Mouse (Mus musculus) gastrocnemius, adult 8-10 months (tissue): ENCODE data around the gene Iqschfp. TPM values are rescaled to one million over a fixed set of nuclear protein-coding genes. Genes with fewer than 3 reads are reported as not detected.

Experiments
- DNase-seq, 2 experiments: peaks; one replicate each; pipeline ENCODE4 v3.0.0; 2022; ENCODE audit warnings: low spot score in 2 of 2
- total RNA-seq, 4 experiments: library from RNA; stranded (reverse); gene quantifications; 2 replicates each; pipeline ENCODE4 v1.2.4; 2022

Gene Iqschfp
- total RNA-seq, 4 experiments from 2014 or later: not detected

DNA sequence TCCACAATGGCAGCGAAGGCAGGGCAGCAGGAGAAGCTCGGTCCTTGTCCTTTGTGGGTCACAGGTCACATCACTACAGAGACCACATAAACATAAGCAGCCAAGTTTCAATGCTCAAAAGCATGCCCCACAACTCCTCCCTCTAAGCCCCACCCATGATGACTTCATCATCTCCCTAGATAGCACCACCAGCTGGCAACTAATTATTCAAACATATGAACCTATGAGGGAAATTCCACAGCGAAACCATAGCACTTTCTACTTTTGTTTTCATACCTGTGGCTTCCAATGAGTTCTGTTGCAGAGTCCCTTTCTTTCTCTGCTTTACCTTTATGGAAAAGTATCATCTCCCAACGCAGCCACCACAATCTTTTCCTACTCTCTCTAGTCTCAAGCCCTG is 443.5 kb downstream of the Iqschfp start:
- no peak for DNase-seq

DNA sequence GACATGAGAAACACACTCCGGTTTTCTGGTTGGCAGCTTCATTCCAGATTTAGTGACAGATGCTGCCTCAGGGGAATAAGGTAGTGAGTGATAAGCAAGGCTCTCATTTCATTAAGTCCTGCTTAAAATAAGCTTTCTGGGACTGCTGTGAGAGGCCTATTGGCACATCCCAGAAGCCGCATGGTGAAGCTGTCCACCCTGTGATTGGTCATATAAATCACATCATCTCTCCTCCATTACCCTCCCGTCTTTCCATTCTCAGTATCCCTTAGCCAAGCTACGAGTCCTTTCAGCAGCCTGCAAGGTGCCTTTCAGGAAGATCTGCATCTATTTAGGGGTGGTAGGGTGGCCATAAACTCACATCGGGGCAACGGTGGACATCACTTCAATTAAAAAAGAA is 458.6 kb downstream of the Iqschfp start:
- no peak for DNase-seq

DNA sequence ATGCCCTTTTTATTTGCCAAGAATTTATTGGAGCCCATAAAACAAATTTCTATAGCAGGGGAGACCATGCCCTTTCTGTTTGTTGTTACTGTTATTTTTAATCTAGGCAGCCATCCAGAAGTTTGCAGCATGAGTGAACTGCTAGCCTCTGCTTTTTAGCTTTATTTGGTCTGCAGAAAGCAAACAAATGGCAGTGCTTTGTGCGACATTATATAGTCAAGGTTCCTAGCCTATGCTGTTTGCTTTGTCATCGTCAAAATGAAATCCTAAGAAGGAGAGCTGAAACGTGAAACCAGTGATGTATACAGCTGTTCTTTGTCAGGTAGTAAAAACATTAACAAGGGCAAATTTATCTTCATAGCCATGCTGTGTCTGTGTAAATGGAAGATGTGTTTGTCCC is 459.4 kb downstream of the Iqschfp start:
- no peak for DNase-seq

DNA sequence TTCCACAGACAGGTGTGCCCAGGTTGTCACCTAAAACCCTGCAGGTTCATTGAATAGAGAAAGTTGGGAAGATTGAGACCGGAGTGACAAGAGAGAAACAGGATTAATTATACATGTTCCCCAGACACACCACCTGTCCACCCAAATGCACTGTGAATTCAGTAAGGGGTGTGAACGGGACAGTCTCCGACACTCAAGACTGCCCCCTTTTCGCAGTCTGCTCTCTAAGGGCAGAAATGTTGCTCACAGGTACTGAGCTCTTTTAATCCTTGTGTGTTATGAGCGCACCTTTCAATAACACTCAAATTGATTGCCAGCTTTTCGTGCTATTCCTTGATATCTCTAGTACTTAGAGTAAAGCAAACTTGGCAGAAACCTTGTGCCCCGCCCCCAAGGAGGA is 460.9 kb downstream of the Iqschfp start:
- no peak for DNase-seq

DNA sequence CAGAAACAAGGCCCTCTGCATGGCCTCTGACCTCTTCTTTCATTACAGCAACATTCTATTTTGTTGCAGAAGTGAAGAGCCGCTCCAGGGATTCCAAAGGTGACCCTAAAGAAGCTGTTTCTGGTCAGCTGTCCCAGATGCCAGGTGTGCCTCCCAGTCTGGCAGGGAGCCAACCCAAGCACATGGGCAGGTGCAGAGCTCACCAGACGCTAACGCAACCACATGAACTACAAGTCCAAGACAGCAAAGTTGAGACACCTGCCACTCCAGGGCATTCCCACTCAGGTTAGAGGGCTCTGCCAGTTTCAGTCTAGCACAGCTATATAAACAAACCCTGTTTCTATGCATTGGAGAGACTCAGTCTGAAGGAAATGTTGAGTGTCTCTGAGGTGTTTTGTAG is 461.5 kb downstream of the Iqschfp start:
- no peak for DNase-seq

DNA sequence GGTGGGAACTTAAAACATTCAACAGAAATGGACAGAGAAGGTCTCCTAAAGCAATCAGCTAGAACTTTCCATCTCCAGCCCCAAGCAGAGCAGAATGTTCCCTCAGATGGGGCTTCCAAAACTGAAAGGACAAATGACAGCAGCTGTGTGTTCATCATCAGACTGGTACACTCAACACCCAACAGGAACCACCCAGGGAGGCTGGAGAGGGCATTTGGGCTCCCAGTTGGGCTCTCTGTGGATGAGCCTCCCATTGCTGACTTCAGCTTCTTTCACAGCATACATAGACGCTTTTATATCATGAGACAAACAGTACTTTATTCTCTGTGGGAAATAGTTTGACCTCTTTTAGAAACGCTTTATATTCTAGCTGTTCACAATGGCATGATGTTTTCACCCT is 464.5 kb downstream of the Iqschfp start:
- no peak for DNase-seq

DNA sequence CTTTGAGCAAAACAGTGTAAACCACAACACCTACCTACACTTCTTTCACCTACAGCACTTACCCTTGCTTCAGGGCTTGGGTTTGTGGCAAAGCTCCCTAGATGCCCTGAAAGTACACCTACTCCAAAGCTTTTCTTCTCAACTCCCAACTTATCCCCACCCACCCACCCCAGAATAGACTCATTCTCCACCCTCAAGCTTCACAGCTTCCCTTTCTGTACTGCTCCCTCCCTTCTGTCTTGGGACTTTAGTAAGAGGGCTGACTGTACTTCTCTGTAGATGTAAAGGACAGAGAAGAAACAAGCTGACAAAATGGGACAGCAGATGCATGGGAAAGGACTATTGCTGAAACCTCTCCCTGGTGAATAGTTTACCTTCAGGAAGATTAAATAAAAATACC is 476.0 kb downstream of the Iqschfp start:
- no peak for DNase-seq

DNA sequence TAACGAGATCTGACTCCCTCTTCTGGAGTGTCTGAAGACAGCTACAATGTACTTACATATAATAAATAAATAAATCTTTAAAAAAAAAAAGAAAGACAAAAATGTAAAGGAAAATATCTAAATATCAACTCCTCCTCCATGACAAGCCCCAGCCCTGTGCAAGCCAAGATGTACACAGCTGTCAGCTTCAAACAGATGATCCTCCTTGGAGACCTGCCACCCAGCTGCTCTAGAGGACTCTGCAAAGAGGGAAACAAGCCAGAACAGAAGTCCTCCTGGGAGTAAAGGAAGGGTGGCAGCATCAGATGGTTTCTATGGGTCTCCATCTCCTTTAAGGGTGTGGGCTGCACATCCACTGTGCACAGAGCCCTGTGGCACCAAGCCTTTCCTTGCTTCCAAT is 480.9 kb downstream of the Iqschfp start:
- DNase-seq: no peak

DNA sequence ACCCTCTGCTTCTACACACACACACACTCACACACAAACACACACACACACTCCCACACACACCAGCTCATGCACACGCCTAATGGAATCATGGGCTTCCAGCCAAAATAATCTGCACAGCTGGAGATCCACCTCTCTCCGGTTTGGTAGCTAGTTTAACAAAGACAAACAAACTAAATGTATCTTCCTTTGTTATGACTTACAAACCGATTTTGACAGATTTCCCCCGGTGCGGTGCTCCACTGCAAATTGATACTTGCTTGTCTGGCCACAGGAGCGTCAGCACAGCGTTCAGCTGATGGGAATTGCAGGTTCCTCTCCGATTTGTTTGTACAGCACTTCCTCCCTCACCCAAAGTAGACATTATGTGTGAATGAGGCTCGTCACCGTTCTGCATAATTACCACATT is 483.1 kb downstream of the Iqschfp start:
- DNase-seq: no peak

DNA sequence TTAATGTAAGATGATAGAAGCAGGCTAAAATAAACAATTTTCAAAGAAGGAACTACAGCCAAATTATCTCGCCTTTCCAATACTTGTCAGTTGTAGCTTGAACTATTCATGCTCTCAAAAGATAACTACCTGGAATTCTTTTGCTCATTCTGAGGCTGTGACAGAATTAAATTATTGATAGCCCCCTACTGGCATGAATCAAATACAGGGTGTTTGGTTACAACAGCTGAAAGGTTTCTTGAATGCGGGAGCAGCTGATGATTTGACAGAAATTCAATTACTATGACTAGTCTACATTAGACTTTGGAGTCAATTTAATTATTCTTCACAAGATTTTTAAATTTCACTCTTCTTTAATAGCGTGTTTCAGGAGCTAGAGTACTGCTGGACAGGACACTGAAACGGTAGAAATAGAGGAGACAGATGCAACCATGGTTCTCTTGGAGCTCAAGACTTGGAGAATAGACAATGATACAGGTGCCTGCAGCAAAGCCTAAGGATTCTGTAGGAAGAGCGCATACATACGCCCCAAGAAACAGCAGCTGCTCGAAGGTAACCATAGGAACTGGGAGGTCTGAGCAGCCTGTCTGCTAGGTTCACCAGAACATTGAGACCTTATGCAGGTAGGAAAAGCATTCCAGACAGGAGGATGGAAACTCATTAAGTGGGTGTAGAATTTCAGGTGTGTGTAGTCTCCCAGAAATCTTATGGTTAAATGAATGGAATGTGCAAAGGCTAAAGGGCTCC is 485.6 kb downstream of the Iqschfp start:
- no peak for DNase-seq

DNA sequence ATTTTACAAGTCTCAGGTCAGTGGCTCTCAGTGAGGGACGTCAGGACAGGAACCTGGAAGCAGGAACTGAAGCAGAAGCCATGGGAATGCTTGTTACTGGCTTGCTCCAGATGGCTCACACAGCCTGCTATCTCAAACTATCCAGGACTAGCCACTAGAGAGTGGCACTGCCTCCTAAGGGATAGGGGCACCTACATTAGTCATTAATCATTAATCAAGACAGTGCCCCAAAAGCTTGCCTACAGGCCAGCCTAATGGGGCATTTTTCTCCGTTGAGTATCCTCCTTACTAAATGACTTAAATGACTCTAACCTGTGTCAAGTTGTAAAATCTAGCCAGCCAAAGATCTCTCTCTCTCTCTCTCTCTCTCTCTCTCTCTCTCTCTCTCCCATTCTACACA is 486.8 kb downstream of the Iqschfp start:
- DNase-seq: no peak

DNA sequence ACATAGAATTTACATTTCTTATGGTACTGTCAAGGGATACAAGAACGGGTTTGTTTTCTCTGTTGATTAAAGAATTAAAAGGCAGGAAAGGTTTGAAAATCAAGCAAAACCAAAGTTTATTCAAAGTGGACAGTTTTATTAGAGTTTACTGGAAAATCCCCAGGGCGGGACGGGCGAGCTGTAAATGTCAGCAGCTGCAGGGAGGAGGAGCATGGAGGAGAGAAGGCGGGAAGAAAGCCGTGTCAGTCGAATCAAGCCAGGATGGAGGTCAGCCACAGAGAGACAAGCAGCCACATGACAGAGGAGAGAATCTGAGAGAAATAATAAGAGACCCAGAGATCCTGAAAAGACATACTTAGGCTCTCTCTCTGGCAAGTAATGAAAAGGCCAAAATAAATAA is 487.2 kb downstream of the Iqschfp start:
- DNase-seq: no peak

DNA sequence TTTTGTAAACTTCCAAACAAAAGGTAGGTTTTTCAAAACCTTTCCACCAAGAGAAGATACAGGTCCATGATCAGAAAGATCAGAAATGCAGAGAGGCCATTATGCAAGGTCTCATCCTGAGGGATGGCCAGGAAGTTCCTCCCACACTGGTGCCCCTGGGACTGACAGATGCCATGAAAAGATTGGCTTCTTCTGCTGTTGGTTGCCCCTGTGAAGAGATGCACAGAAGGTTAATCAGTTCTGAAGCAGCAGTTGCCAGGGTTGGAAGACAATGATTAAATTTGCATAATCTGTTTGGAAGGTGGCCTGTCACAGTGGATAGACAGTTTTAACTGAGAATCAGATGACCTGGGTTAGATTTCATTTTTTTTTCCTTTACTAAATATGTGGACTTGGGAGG is 491.6 kb downstream of the Iqschfp start:
- DNase-seq: no peak

DNA sequence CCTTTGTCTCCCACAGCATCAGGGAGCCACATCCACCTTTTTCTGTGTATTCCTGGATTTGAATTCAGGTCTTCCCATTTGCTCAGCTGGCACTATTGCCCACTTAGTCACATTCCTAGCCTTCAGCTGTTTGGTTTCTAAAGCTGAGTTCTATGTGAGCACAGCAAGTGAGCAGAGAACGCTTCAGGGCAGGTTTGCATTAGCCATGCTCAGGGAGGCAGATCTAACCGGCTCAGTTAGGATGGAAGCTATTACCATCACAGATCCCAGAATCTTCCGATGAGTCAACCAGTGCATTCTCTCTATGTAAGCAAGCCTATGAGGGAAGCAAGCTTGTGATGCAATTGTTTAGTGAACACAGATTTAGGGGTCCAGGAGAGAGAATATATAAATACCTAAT is 493.5 kb downstream of the Iqschfp start:
- DNase-seq: no peak

DNA sequence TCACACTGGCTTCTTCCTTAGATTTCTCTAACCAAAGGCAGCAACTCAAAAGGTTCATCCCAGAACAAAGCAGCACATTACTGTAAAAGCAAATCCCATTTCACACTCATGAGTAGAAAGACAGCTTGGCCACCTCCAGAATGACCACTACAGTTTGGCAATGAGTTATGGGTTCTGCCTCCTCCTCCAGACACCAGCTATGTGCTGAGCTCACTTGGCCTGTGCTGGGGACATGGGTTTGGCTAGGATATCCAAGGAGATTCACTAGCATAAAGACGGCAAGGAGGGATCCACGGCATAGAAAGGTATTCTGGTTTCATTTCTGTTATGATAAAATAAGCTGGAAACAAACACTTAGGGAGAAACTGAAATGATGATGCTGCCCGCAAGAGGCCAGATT is 496.0 kb downstream of the Iqschfp start:
- DNase-seq: no peak

DNA sequence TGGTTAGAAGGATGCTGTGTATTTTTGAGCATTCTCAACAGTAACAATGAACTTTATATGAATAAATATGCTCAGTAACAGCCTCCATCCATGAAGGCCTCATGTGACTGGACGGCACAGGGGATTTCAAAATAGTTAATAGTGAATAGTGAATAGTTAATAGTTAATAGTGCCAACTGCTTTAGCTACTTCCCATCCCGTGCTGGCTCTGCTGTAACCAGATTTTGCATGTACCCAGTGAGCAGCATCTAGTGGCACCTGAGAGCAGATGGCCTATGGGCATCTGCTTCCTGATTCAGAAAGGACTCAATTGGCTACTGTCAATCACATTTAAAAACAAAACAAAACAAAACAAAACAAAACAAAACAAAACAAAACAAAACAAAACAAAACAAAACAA is 501.5 kb downstream of the Iqschfp start:
- DNase-seq: no peak

DNA sequence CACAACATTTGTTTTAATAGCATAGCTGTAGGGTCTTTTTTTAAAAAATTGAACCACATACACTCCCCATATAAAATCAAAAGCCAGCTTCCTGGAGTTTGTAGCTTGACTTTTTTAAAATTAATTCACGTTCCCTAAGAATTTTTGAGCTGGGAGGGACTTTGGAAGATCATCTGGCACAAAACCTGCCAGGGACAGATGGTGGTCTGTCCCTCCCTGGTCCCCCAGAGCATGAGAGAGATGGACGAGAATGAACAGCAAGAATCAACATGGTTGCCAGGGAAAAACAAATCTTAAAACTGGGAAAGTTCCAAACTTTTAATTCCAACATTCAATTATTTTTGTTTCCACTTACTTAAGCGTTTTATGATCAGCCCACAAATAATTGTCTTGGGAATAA is 506.7 kb downstream of the Iqschfp start:
- DNase-seq: no peak

DNA sequence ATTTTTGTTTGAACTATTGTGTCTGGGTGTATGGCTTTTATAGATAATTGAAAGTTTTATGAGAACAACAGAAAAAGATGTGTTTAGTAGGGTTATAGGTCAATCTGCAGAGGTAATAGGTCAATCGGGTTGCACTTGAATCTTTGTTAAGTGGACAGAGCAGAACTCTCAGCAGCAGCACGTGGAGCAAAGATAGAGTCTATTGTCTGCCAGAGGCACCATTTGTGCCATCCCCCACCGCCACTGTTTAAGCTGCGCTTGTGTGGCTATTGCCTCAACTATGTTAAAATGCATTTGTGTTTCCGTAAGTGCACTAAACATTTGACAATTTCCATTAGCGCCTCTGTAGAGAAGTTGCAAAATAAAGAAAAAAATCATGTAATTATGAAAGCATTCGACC is 508.1 kb downstream of the Iqschfp start:
- no peak for DNase-seq

DNA sequence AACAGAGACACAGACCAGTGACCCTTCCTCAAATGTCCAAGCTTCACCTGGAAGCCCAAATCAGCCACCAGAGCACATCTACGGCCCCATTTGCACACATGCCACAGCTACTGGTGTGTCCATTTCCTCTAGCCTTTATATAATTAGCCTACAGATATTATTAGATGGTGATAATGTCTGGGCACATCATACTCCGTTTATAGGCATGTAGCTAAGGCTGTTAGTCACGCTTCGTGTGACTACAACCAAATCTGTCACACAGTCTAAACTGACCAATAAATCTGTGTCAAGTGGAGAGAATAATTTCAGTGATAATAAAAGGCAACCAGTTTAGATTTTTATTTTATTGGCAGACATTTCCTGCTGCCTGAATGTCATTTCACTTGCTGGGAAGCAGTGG is 511.3 kb downstream of the Iqschfp start:
- no peak for DNase-seq

DNA sequence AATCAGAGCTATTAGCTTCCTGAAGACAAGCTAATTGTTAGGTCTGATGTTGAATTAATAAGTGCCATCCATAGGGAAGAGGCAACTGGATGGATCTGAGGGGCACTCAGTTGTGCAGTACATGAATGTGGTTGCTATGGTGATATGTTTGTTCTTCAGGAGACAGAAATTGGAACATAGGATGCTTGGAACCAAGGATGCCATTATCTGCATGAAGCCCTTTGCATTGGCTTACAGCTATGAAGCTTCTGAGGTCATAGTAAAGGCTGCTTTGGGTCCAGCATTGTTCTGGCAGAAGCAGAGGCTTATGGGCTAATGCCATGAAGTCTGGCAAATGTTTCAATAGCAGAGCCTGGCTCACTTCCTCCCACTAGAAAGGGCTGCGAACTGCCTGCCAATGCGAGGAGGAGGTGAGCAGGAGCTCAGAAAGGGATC is 511.8 kb downstream of the Iqschfp start:
- DNase-seq: no peak

DNA sequence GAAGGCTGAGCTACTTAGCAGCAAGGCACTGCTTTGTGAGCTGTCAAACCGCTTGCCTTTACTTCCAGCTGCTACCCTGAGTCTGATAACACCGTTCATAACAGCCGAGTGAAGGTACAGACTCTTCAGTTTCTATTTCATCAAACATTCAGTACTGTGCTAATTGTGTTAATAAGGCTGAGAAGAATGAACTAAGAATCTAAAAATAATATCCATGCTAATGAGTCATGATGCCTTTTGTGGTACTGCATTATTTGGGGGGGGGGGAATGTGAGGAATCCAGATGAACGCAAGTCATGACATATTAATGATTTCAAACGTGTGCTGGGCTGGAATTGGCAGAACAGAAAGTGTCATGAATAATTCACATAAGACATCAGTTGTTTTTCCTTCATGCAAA is 513.7 kb downstream of the Iqschfp start:
- no peak for DNase-seq

DNA sequence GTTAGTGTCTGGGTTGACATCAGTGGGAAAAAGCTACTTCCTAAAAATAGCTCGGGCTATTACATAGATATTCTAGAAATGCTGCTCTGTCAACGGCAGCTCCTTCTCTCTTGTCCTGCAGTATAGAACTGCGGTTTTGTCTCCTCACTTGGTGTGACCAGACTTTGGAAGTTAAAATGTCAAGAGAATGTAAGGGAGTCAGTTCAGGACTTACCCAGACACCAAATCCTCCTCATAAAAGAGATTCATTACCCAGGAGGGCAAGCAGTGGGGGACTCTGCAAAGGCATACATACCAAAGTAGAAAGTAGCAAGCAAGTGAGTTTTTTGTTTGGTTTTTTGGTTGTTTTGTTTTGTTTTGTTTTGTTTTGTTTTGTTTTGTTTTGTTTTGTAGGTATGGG is 520.2 kb downstream of the Iqschfp start:
- no peak for DNase-seq

DNA sequence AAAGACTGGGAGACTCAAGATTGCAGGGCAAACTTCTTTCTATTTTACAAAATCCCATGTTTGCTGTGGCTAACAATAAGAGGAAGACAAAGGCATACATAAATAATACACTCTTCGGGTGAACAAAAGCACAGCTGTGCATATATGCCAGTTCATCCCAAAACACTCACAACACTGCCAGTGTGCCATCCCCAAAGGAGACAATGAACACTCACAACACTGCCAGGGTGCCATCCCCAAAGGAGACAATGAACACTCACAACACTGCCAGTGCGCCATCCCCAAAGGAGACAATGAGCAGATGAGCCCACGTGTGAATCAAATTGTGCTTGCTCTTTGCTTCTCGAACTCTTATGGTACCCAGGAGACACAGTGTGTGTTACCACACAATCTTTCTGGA is 527.8 kb downstream of the Iqschfp start:
- no peak for DNase-seq

DNA sequence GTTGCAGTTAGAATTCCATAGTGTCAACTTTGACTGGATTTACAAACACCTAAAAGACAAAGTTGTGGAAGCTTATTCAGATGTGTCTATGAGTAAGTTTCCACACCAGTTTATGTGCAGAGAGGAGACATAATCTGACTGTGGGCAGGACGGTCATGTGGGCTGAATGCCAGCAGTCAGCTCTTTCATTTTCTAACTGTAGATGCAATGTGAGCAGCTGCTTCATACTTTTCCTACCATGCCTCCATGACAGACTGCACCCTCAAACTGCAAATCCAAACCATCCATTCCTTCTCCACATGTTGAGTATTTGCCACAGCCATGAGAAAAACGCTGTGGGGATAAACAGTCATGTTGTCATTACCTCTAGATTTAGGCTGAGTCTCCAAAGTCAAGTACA is 528.9 kb downstream of the Iqschfp start:
- no peak for DNase-seq
